Mouse (Mus musculus) neural tube, embryonic 14.5 days (tissue): ENCODE measurements around the gene Nfib. TPM values are rescaled to one million over a fixed set of nuclear protein-coding genes. Genes with fewer than 3 reads are reported as not detected.
A peak's percentile ranks its signal among the peaks of the same experiment; 100 is the strongest.

ENCODE experiments used
- ATAC-seq: fragments of 200-750 bp; cut with Nextera tagmentation; 2 replicates; pipeline ENCODE4 v1.8.0; 2017; ENCODE audit warnings: low read depth, mild to moderate bottlenecking, moderate TSS enrichment, moderate library complexity
- H3K27ac ChIP-seq: fragments of 300-500 bp; sonication (generic); 2 replicates; pipeline ENCODE4 v1.5.1; 2014; ENCODE audit warnings: low read depth, mild to moderate bottlenecking, control low read depth, low read length, moderate library complexity, mixed read lengths
- H3K27me3 ChIP-seq: fragments of 300-500 bp; sonication (generic); 2 replicates; pipeline ENCODE4 v1.6.1; 2014; ENCODE audit warnings: low read length; ENCODE audit not compliant: control insufficient read depth, insufficient read depth
- H3K36me3 ChIP-seq: fragments of 300-500 bp; sonication (generic); 2 replicates; pipeline ENCODE4 v1.6.1; 2014; ENCODE audit warnings: low read length, mixed read lengths; ENCODE audit not compliant: control insufficient read depth, insufficient read depth
- H3K4me1 ChIP-seq: fragments of 300-500 bp; sonication (generic); 2 replicates; pipeline ENCODE4 v1.6.1; 2014; ENCODE audit warnings: low read length; ENCODE audit not compliant: control insufficient read depth, insufficient read depth
- H3K4me2 ChIP-seq: fragments of 300-500 bp; sonication (generic); 2 replicates; pipeline ENCODE4 v1.6.1; 2014; ENCODE audit warnings: mild to moderate bottlenecking, low read depth, low read length, control low read depth
- H3K4me3 ChIP-seq: fragments of 300-500 bp; sonication (generic); 2 replicates; pipeline ENCODE4 v1.5.1; 2014; ENCODE audit warnings: low read depth, low read length, control low read depth, mixed read lengths
- H3K9ac ChIP-seq: fragments of 300-500 bp; sonication (generic); replicated peaks from 2 replicates; pipeline ENCODE4 v1.6.1; 2014; ENCODE audit warnings: low read depth, mild to moderate bottlenecking, control low read depth, low read length, mixed read lengths
- H3K9me3 ChIP-seq: fragments of 300-500 bp; sonication (generic); 2 replicates; pipeline ENCODE4 v1.6.1; 2016; ENCODE audit warnings: low read length; ENCODE audit not compliant: control insufficient read depth
- WGBS: fragments of 180-500 bp; shearing (Covaris S2); extraction: QIAGEN DNeasy Blood & Tissue Kit; methylation state at CpG from one replicate; pipeline ENCODE4 v1.1.7; 2014; 5-methylcytosine and 5-hydroxymethylcytosine counted together
- polyA plus RNA-seq: library from polyadenylated mRNA; unstranded; fragments of >200 nt; fragmentation: Nextera tagmentation; extraction: Ambion mirVana; gene quantifications from 2 replicates; pipeline ENCODE4 v1.2.1, GENCODE M21; 2014

The Nfib gene
- polyA plus RNA-seq, 1 experiment from 2014 or later = 111 TPM

- Histone ChIP-seq H3K4me3 (no peak overlapping the region), H3K36me3 (no peaks in the 10 kb centered on the region), H3K4me2 (no peak overlapping the region), H3K4me1 (no peaks in the 10 kb centered on the region), H3K27me3 (no peaks in the 10 kb centered on the region), H3K9ac (no peak overlapping the region), H3K9me3 (no peaks in the 10 kb centered on the region; the same call in 1 of the 2 replicates), H3K27ac (no peak overlapping the region)
- 90% methylated on average over 3 of the region's 3 CpGs for WGBS
- no peak for ATAC-seq
Observed at GRCm38 (mm10) chr4:82667271-82667872, 38.2 kb downstream of the Nfib start.

GRCm38 (mm10) chr4:82664436-82664835 lies 41.1 kb downstream of the Nfib start:
- WGBS = 57% methylated on average over 7 of the region's 7 CpGs
- no peak overlapping the region for H3K4me2 ChIP-seq
- no peak for ATAC-seq

GRCm38 (mm10) chr4:82663749-82664381 lies 41.7 kb downstream of the Nfib start:
- H3K4me2 ChIP-seq = no peak overlapping the region
- 67% methylated on average over 6 of the region's 6 CpGs for WGBS
- H3K9me3 ChIP-seq = no peaks in the 10 kb centered on the region
- no peak overlapping the region for H3K4me3 ChIP-seq
- H3K36me3 ChIP-seq = no peaks in the 10 kb centered on the region
- H3K27ac ChIP-seq = no peak overlapping the region
- ATAC-seq = peak; percentile 45; the same call in 1 of the 2 replicates
- 0 out of 2 replicates have a peak, but pooled peaks cover 4% of the 10 kb centered on the region for H3K4me1 ChIP-seq
- no peaks in the 10 kb centered on the region for H3K27me3 ChIP-seq
- H3K9ac ChIP-seq = no peak overlapping the region

More at GRCm38 (mm10) chr4:82664436-82664835, 41.1 kb downstream of the Nfib start:
- Histone ChIP-seq H3K36me3 (no peaks in the 10 kb centered on the region), H3K9ac (no peak overlapping the region), H3K27ac (no peak overlapping the region), H3K27me3 (no peaks in the 10 kb centered on the region), H3K4me1 (0 out of 2 replicates have a peak, but pooled peaks cover 4% of the 10 kb centered on the region), H3K9me3 (no peaks in the 10 kb centered on the region), H3K4me3 (no peak overlapping the region)

GRCm38 (mm10) chr4:82662626-82663025 lies 42.9 kb downstream of the Nfib start:
- H3K4me3 ChIP-seq = no peak overlapping the region
- 82% methylated on average over 3 of the region's 3 CpGs for WGBS

GRCm38 (mm10) chr4:82662222-82662621 lies 43.3 kb downstream of the Nfib start:
- no peaks in the 10 kb centered on the region for H3K36me3 ChIP-seq
- no peaks in the 10 kb centered on the region for H3K27me3 ChIP-seq
- ATAC-seq = peak; percentile 29; the same call in 1 of the 2 replicates
- no peak overlapping the region for H3K4me2 ChIP-seq
- 0 out of 2 replicates have a peak, but pooled peaks cover 4% of the 10 kb centered on the region for H3K4me1 ChIP-seq
- H3K27ac ChIP-seq = no peak overlapping the region
- H3K4me3 ChIP-seq = no peak overlapping the region
- 43% methylated on average over 9 of the region's 9 CpGs for WGBS
- H3K9me3 ChIP-seq = no peaks in the 10 kb centered on the region
- no peak overlapping the region for H3K9ac ChIP-seq

More at GRCm38 (mm10) chr4:82662626-82663025, 42.9 kb downstream of the Nfib start:
- no peaks in the 10 kb centered on the region for H3K36me3 ChIP-seq
- no peaks in the 10 kb centered on the region for H3K9me3 ChIP-seq
- 0 out of 2 replicates have a peak, but pooled peaks cover 4% of the 10 kb centered on the region for H3K4me1 ChIP-seq
- H3K27me3 ChIP-seq = no peaks in the 10 kb centered on the region
- no peak overlapping the region for H3K4me2 ChIP-seq
- H3K27ac ChIP-seq = no peak overlapping the region
- no peak overlapping the region for H3K9ac ChIP-seq
- no peak for ATAC-seq

- no peaks in the 10 kb centered on the region for H3K9me3 ChIP-seq
- H3K4me3 ChIP-seq = no peak overlapping the region
- 0 out of 2 replicates have a peak, but pooled peaks cover 4% of the 10 kb centered on the region for H3K4me1 ChIP-seq
- H3K9ac ChIP-seq = no peak overlapping the region
- no peaks in the 10 kb centered on the region for H3K36me3 ChIP-seq
- no peak overlapping the region for H3K27ac ChIP-seq
- 69% methylated on average over 7 of the region's 7 CpGs for WGBS
- no peaks in the 10 kb centered on the region for H3K27me3 ChIP-seq
- no peak for ATAC-seq
- H3K4me2 ChIP-seq = no peak overlapping the region
Observed at GRCm38 (mm10) chr4:82661215-82661614, 44.3 kb downstream of the Nfib start.

- Histone ChIP-seq H3K4me1 (no peaks in the 10 kb centered on the region), H3K27me3 (no peaks in the 10 kb centered on the region), H3K4me2 (no peak overlapping the region), H3K9me3 (no peaks in the 10 kb centered on the region), H3K4me3 (no peak overlapping the region), H3K27ac (no peak overlapping the region), H3K36me3 (no peaks in the 10 kb centered on the region), H3K9ac (no peak overlapping the region)
- no peak for ATAC-seq
- 77% methylated on average over 5 of the region's 5 CpGs for WGBS
Observed at GRCm38 (mm10) chr4:82645679-82646078, 59.9 kb downstream of the Nfib start.

GRCm38 (mm10) chr4:82644797-82645196 lies 60.8 kb downstream of the Nfib start:
- 64% methylated on average over 9 of the region's 9 CpGs for WGBS
- Histone ChIP-seq H3K4me2 (no peak overlapping the region), H3K9ac (no peak overlapping the region), H3K4me3 (no peak overlapping the region), H3K36me3 (no peaks in the 10 kb centered on the region), H3K9me3 (no peaks in the 10 kb centered on the region), H3K4me1 (no peaks in the 10 kb centered on the region), H3K27ac (no peak overlapping the region), H3K27me3 (no peaks in the 10 kb centered on the region)
- peak; percentile 68; the same call in 1 of the 2 replicates for ATAC-seq

- 68% methylated on average over 5 of the region's 5 CpGs for WGBS
- ATAC-seq = peak; percentile 25
- Histone ChIP-seq H3K4me3 (no peak overlapping the region), H3K4me2 (no peak overlapping the region), H3K27me3 (no peaks in the 10 kb centered on the region), H3K4me1 (no peaks in the 10 kb centered on the region), H3K36me3 (no peaks in the 10 kb centered on the region), H3K9ac (no peak overlapping the region), H3K27ac (no peak overlapping the region), H3K9me3 (no peaks in the 10 kb centered on the region)
Observed at GRCm38 (mm10) chr4:82643734-82644085, 61.8 kb downstream of the Nfib start.
